Mouse (Mus musculus) heart, postnatal 4 days (tissue): ENCODE data around the gene Samd4b. TPM values are rescaled to one million over a fixed set of nuclear protein-coding genes. Genes with fewer than 3 reads are reported as not detected.
A peak's percentile ranks its signal among the peaks of the same experiment; 100 is the strongest.
"Not testable (repeated sequence)": the region's sequence is repeated elsewhere in the genome, so short reads cannot be mapped to it uniquely, and the experiment has no call there.

Experiments used
- DNase-seq: peaks from one replicate; pipeline ENCODE4 v3.0.0; 2021
- total RNA-seq, 2 experiments: library from RNA; stranded (reverse); gene quantifications; 2 replicates each; pipeline ENCODE4 v1.2.3; 2021

Samd4b gene
- total RNA-seq, 2 experiments from 2014 or later, result 49.2 to 50.5 TPM

GRCm38 (mm10) chr7:28560856-28561255, 37.1 kb downstream of the Samd4b start:
- no peak for DNase-seq

GRCm38 (mm10) chr7:28558486-28558885, 39.5 kb downstream of the Samd4b start:
- DNase-seq, result peak; percentile 69

GRCm38 (mm10) chr7:28557708-28558107, 40.2 kb downstream of the Samd4b start:
- DNase-seq, result no peak

GRCm38 (mm10) chr7:28557069-28557468, 40.9 kb downstream of the Samd4b start:
- no peak for DNase-seq

- DNase-seq, result no peak
These were observed 41.9 kb downstream of the Samd4b start for GRCm38 (mm10) chr7:28555939-28556535.

- no peak for DNase-seq
These were observed 44.9 kb downstream of the Samd4b start for GRCm38 (mm10) chr7:28553076-28553475.

GRCm38 (mm10) chr7:28547628-28548027, 50.3 kb downstream of the Samd4b start:
- DNase-seq, result no peak

- no peak for DNase-seq
These were observed 50.8 kb downstream of the Samd4b start, which contains the start of gene Nccrp1 for GRCm38 (mm10) chr7:28547154-28547553. TSS of gene Nccrp1 (minus strand) at chr7:28547254.

- no peak for DNase-seq
These were observed 51.3 kb downstream of the Samd4b start for GRCm38 (mm10) chr7:28546649-28547048.

GRCm38 (mm10) chr7:28545891-28546210, 52.1 kb downstream of the Samd4b start:
- no peak for DNase-seq

GRCm38 (mm10) chr7:28545048-28545890, 52.7 kb downstream of the Samd4b start:
- DNase-seq, result no peak

GRCm38 (mm10) chr7:28544051-28544601, 53.8 kb downstream of the Samd4b start:
- no peak for DNase-seq

- DNase-seq, result no peak
These were observed 57.4 kb downstream of the Samd4b start, which contains the start of gene Sycn for GRCm38 (mm10) chr7:28540526-28540925. TSS of gene Sycn (plus strand) at chr7:28540885.

- not testable (repeated sequence) for DNase-seq
These were observed 59.1 kb downstream of the Samd4b start for GRCm38 (mm10) chr7:28538886-28539285.

GRCm38 (mm10) chr7:28532005-28532404, 65.9 kb downstream of the Samd4b start:
- DNase-seq, result no peak

- DNase-seq, result peak; percentile 89
These were observed 69.8 kb downstream of the Samd4b start for GRCm38 (mm10) chr7:28527922-28528719.

GRCm38 (mm10) chr7:28522536-28522935, 75.4 kb downstream of the Samd4b start, which contains the start of gene Ifnl3:
TSS of gene Ifnl3 (plus strand) at chr7:28522836.
- not testable (repeated sequence) for DNase-seq

- DNase-seq, result no peak
These were observed 86.5 kb downstream of the Samd4b start for GRCm38 (mm10) chr7:28511441-28511840.

GRCm38 (mm10) chr7:28510405-28510974, 87.5 kb downstream of the Samd4b start, which contains the start of gene Ifnl2:
TSS of gene Ifnl2 (minus strand) at chr7:28510455.
- DNase-seq, result not testable (repeated sequence)

GRCm38 (mm10) chr7:28509121-28509520, 88.8 kb downstream of the Samd4b start:
- DNase-seq, result not testable (repeated sequence)

- DNase-seq, result peak; percentile 32
These were observed 92.4 kb downstream of the Samd4b start for GRCm38 (mm10) chr7:28505585-28505984.

GRCm38 (mm10) chr7:28495426-28495825, 102.5 kb downstream of the Samd4b start:
- DNase-seq, result no peak
